Mouse (Mus musculus) forebrain, embryonic 15.5 days (tissue): ENCODE data around the gene Myadm. TPM values are rescaled to one million over a fixed set of nuclear protein-coding genes. Genes with fewer than 3 reads are reported as not detected.

Experiments used
- ATAC-seq: fragments of 200-750 bp; cut with Nextera tagmentation; replicated peaks from 2 replicates; pipeline ENCODE4 v1.8.0; 2017; ENCODE audit warnings: mild to moderate bottlenecking, moderate TSS enrichment, moderate library complexity
- H3K27ac ChIP-seq: fragments of 300-500 bp; sonication (generic); replicated peaks from 2 replicates; pipeline ENCODE4 v1.5.1; 2015; ENCODE audit warnings: mild to moderate bottlenecking, inconsistent platforms
- H3K27me3 ChIP-seq: fragments of 300-500 bp; sonication (generic); 2 replicates; pipeline ENCODE4 v1.6.1; 2015; ENCODE audit warnings: inconsistent platforms
- H3K36me3 ChIP-seq: fragments of 300-500 bp; sonication (generic); 2 replicates; pipeline ENCODE4 v1.6.1; 2015; ENCODE audit warnings: mild to moderate bottlenecking, inconsistent platforms
- H3K4me1 ChIP-seq: fragments of 300-500 bp; sonication (generic); 2 replicates; pipeline ENCODE4 v1.6.1; 2015; ENCODE audit warnings: inconsistent platforms
- H3K4me2 ChIP-seq: fragments of 300-500 bp; sonication (generic); replicated peaks from 2 replicates; pipeline ENCODE4 v1.6.1; 2015; ENCODE audit warnings: mild to moderate bottlenecking, inconsistent platforms
- H3K4me3 ChIP-seq: fragments of 300-500 bp; sonication (generic); 2 replicates; pipeline ENCODE4 v1.5.1; 2015; ENCODE audit warnings: mild to moderate bottlenecking, inconsistent platforms
- H3K9ac ChIP-seq: fragments of 300-500 bp; sonication (generic); replicated peaks from 2 replicates; pipeline ENCODE4 v1.6.1; 2015; ENCODE audit warnings: mild to moderate bottlenecking, inconsistent platforms
- H3K9me3 ChIP-seq: fragments of 300-500 bp; sonication (generic); 2 replicates; pipeline ENCODE4 v1.6.1; 2016; ENCODE audit warnings: inconsistent platforms
- WGBS: fragments of 180-500 bp; shearing (Covaris S2); methylation state at CpG from one replicate; pipeline ENCODE4 v1.1.7; 2015; ENCODE audit warnings: mixed read lengths; 5-methylcytosine and 5-hydroxymethylcytosine counted together
- polyA plus RNA-seq: library from polyadenylated mRNA; unstranded; fragments of >200 nt; fragmentation: Nextera tagmentation; extraction: Ambion mirVana; gene quantifications from 2 replicates; pipeline ENCODE4 v1.2.1, GENCODE M21; 2015

Myadm gene
- polyA plus RNA-seq, 1 experiment from 2014 or later = 19.6 TPM

DNA sequence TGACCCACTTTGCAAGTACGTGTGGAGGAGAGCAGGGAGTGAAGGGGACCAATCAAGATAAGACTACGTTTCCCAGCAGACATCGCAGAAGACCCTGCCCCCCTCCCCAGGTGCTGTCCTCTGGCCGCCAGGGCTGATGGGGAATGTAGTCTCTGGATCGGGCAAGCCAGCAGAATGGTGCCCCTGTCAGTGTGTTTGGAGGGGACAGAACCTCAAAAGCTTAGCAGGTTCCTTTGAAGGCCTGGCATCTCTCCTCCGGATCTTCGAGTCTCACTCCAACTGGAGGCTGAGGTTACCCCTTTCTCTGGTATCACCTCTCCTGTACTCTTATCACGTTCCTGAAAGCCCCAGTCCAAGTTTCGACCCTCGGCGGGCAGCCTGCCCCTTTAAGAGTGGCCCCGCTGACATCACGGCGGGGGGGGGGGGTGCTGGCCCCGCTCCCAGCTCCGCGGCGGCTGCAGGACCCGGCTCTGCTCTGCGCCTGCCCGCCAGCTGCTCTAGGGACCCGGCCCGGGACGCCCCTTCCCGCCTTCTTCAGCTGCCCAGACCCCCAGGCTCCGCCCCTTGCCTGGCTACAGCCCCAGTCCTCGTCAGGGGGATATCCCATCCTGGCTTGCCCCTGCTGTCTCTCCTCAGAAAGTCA, 42.8 kb downstream of the Myadm start:
- under 1% methylated on average over 23 of the region's 27 CpGs for WGBS
- peak; percentile 92 for ATAC-seq
- H3K9ac ChIP-seq = peak overlapping the region; percentile 78
- H3K9me3 ChIP-seq = no peaks in the 10 kb centered on the region
- peaks cover 25% of the 10 kb centered on the region for H3K4me1 ChIP-seq
- peak overlapping the region; percentile 84 for H3K4me2 ChIP-seq
- peak overlapping the region; percentile 90 for H3K27ac ChIP-seq
- no peaks in the 10 kb centered on the region for H3K36me3 ChIP-seq
- H3K4me3 ChIP-seq = peak overlapping the region; percentile 85
- H3K27me3 ChIP-seq = no peaks in the 10 kb centered on the region

DNA sequence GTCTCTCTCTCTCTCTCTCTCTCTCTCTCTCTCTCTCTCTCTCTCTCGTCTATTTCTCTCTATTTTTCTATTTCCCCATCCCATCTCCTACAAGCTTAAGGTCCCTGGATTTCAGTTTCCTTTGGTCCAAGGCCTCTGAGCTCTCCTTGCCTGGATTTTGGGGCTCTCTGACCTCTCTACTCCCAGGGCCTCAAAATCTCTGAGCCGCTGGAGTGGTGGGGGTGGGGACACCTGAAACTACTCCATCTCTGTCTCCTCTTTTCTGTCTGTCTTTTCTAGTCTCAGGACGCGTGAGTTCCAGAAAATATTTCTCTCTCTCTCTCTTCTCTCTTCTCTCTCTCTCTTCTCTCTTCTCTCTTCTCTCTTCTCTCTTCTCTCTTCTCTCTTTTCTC, 43.3 kb downstream of the Myadm start:
- WGBS = 1% methylated on average over 4 of the region's 4 CpGs
- Histone ChIP-seq H3K27me3 (no peaks in the 10 kb centered on the region), H3K4me3 (peak overlapping the region; percentile 85), H3K4me1 (peaks cover 25% of the 10 kb centered on the region), H3K36me3 (no peaks in the 10 kb centered on the region), H3K4me2 (peak overlapping the region; percentile 84), H3K9me3 (no peaks in the 10 kb centered on the region), H3K9ac (peak overlapping the region; percentile 78), H3K27ac (peak overlapping the region; percentile 90)
- peak; percentile 6 for ATAC-seq

DNA sequence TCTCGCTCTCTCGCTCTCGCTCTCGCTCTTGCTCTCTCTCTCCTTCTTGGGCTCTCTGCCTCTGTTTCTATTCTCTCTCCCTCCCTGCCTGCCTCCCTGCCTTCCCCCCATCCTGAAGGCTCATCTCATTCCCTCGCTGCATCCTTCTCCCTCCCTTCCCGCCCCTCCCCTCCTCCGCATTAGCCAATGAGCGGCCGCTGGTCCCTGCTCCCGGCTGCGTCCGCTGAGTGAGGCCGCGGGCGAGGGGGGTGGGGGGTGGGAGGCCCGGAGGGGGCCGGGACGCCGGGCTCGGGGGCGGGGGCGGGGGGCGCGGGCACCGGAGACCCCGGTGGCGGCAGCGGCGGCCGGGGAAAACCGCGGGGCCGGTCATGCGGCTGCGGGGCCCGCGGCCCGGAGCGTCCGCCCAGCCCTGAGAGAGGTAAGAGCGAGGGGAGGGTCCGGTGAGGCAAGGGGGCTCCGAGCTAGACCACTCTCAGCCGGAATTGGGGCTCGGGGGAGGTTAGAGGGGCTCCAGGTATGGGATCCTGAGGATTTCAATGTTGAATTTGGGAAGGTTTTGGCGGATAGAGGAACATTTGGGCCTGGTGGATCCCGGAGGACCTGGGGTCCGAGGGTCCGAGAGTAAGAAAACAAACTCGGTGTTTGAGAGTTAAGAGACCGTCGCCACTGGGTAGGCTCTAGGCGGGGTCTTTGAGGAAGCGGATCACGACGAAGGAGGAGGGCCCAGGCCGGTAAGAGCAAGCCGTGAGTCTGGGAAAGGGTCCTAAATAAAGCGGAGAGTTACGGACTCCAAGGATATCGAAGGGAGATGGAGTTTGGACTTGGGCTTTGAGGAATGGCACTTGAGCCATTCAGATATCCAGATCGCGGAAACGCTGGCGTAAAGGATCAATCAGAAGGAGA, 44.0 kb downstream of the Myadm start, which contains the start of gene Cacng7:
TSS of gene Cacng7 (plus strand) at position 337 of the 903 bp plus-strand sequence.
- Histone ChIP-seq H3K4me2 (peak within 1 kb of the TSS; percentile 84), H3K36me3 (no peaks in the 10 kb centered on the region), H3K4me1 (peaks cover 25% of the 10 kb centered on the region), H3K9me3 (no peaks in the 10 kb centered on the region), H3K27me3 (no peaks in the 10 kb centered on the region), H3K9ac (peak within 1 kb of the TSS; percentile 78), H3K27ac (peak within 1 kb of the TSS; percentile 90), H3K4me3 (peak within 1 kb of the TSS; percentile 85)
- WGBS = under 1% methylated on average over 42 of the region's 65 CpGs
- peak; percentile 81 for ATAC-seq

DNA sequence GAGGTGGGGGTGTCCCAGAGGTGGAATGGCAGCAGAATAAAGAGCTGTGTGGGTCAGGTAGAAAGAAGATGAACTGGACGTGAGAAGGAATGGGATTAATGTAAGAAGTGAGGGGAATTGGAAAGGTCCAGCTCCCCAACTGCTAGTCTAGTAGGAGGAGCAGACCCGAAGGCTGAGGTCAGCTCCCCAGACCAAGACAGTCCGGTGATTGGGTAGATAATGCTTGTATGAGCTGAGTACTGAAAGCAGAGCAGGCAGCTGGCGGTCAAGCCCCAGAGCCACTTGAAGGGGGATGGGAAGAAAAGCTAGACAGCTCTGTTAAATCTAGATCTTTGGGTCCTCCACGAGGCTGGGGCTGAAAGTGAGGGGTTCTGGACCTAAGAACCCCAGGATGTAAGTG, 44.7 kb downstream of the Myadm start:
- peak overlapping the region; percentile 84 for H3K4me2 ChIP-seq
- peaks cover 25% of the 10 kb centered on the region for H3K4me1 ChIP-seq
- WGBS = under 1% methylated on average over 5 of the region's 5 CpGs
- ATAC-seq = no peak
- H3K4me3 ChIP-seq = peak overlapping the region; percentile 85
- no peaks in the 10 kb centered on the region for H3K27me3 ChIP-seq
- H3K9me3 ChIP-seq = no peaks in the 10 kb centered on the region
- H3K27ac ChIP-seq = no peak overlapping the region
- no peaks in the 10 kb centered on the region for H3K36me3 ChIP-seq
- peak overlapping the region; percentile 78 for H3K9ac ChIP-seq

DNA sequence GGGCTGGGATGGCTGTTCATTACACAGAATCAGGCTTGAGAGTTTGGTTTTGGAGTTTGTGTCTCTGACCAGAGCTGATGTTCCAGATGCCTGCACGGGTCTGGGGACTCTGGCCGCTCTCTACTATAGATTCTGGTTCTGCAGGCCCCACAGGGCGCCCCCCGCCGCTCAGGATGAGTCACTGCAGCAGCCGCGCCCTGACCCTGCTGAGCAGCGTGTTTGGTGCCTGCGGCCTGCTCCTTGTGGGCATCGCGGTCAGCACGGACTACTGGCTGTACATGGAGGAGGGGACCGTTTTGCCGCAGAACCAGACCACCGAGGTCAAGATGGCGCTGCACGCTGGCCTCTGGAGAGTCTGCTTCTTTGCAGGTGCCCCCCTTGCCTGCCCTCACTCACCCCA, 47.5 kb downstream of the Myadm start:
- Histone ChIP-seq H3K27ac (no peak overlapping the region), H3K27me3 (no peaks in the 10 kb centered on the region), H3K9me3 (no peaks in the 10 kb centered on the region), H3K4me1 (peaks cover 16% of the 10 kb centered on the region), H3K9ac (no peak overlapping the region), H3K36me3 (peaks cover 18% of the 10 kb centered on the region), H3K4me2 (no peak overlapping the region), H3K4me3 (no peak overlapping the region)
- ATAC-seq = no peak
- WGBS = 67% methylated on average over 17 of the region's 17 CpGs

DNA sequence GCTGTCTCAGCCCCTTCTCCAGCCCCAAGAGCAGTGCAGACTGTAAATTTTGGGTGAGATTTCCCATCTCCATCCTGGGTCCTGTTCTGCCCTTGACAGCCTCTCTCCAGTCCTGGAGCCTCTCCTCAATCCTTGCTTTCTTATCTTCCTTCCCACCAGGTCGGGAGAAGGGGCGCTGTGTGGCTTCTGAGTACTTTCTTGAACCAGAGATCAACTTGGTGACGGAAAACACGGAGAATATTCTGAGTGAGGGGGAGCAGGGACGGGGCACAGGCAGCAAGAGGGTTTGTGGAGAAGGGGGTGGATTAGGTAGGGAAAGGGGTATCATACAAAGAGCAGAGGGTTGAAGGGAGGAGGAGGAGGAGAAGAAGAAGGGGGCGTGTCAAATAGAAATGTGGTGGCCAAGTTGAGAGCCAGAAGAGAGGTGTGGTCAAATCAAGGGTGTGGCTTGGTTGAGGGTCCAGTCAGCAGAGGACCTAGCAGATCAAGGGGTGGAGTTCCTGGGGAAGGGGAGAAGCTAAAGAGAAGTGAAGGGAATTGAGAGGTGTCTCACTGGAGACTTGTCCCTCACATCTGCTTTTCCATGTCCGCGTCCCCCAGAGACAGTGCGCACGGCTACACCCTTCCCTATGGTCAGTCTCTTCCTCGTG, 49.5 kb downstream of the Myadm start:
- Histone ChIP-seq H3K36me3 (peaks cover 32% of the 10 kb centered on the region), H3K27ac (no peak overlapping the region), H3K27me3 (no peaks in the 10 kb centered on the region), H3K9me3 (no peaks in the 10 kb centered on the region), H3K4me3 (no peak overlapping the region), H3K4me1 (peaks cover 12% of the 10 kb centered on the region), H3K4me2 (no peak overlapping the region), H3K9ac (no peak overlapping the region)
- 92% methylated on average over 11 of the region's 11 CpGs for WGBS
- no peak for ATAC-seq

DNA sequence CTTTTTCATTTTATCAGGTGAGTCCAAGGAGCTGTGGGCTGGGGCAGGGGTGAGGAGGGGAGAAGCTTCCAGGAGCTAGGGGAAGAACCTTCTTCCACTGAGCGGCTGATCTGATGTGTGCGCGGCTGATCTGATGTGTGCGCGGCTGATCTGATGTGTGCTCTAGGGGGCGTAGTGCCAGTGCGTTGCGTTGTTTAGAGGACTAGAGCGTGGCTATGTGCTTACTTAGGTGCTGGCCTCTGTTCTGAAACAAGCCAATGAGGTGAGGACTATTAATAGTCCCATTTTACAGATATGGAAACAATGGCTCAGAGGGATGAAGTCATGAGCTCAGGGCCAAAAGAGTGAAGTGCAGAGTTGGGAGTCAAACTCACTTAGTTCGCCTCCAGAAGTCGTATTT, 50.1 kb downstream of the Myadm start:
- Histone ChIP-seq H3K36me3 (peaks cover 36% of the 10 kb centered on the region), H3K4me3 (no peak overlapping the region), H3K4me2 (no peak overlapping the region), H3K9ac (no peak overlapping the region), H3K9me3 (no peaks in the 10 kb centered on the region), H3K4me1 (peaks cover 6% of the 10 kb centered on the region), H3K27ac (no peak overlapping the region), H3K27me3 (no peaks in the 10 kb centered on the region)
- ATAC-seq = no peak
- WGBS = 94% methylated on average over 11 of the region's 11 CpGs

DNA sequence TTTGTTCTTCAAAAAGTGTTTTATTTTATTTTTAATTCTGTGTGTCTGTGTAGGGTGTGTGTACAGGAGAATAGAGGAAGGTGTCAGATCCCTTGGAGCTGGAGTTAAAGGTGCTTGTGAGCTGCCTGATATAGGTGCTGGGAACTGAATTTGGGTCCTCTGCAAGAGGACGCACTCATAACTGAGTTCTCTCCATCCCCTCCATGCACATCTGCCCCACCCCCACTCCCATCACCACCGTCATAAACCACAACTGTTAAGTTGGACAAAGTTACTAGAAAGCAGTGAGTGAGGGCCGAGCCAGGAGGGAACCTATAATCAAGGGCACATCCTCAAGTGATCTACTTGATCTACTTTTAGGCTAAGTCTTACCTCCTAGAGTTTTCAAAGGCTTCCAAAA, 55.0 kb downstream of the Myadm start:
- 97% methylated on average over 3 of the region's 3 CpGs for WGBS
- no peaks in the 10 kb centered on the region for H3K27me3 ChIP-seq
- H3K27ac ChIP-seq = no peak overlapping the region
- ATAC-seq = no peak
- H3K36me3 ChIP-seq = peaks cover 63% of the 10 kb centered on the region
- no peak overlapping the region for H3K9ac ChIP-seq
- H3K4me1 ChIP-seq = no peaks in the 10 kb centered on the region
- H3K9me3 ChIP-seq = no peaks in the 10 kb centered on the region
- H3K4me3 ChIP-seq = no peak overlapping the region
- no peak overlapping the region for H3K4me2 ChIP-seq

DNA sequence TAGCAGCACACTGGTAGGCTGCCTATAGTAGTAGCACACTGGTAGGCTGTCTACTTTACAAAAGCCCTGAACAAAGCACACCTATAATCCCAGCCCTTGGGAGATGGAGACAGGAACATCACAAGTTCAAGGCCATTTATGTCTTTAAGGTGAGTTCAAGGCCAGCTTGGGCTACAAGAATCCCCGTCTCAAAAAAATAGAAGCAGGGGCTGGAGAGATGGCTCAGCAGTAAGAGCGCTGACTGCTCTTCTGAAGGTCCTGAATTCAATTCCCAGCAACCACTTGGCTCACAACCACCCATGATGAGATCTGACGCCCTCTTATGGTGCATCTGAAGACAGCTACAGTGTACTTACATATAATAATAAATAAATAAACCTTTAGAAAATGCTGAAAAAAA, 56.4 kb downstream of the Myadm start:
- 96% methylated on average over 3 of the region's 3 CpGs for WGBS
- Histone ChIP-seq H3K4me1 (no peaks in the 10 kb centered on the region), H3K27me3 (no peaks in the 10 kb centered on the region), H3K9me3 (no peaks in the 10 kb centered on the region), H3K4me3 (no peak overlapping the region), H3K27ac (no peak overlapping the region), H3K9ac (no peak overlapping the region), H3K36me3 (peaks cover 72% of the 10 kb centered on the region), H3K4me2 (no peak overlapping the region)
- no peak for ATAC-seq

DNA sequence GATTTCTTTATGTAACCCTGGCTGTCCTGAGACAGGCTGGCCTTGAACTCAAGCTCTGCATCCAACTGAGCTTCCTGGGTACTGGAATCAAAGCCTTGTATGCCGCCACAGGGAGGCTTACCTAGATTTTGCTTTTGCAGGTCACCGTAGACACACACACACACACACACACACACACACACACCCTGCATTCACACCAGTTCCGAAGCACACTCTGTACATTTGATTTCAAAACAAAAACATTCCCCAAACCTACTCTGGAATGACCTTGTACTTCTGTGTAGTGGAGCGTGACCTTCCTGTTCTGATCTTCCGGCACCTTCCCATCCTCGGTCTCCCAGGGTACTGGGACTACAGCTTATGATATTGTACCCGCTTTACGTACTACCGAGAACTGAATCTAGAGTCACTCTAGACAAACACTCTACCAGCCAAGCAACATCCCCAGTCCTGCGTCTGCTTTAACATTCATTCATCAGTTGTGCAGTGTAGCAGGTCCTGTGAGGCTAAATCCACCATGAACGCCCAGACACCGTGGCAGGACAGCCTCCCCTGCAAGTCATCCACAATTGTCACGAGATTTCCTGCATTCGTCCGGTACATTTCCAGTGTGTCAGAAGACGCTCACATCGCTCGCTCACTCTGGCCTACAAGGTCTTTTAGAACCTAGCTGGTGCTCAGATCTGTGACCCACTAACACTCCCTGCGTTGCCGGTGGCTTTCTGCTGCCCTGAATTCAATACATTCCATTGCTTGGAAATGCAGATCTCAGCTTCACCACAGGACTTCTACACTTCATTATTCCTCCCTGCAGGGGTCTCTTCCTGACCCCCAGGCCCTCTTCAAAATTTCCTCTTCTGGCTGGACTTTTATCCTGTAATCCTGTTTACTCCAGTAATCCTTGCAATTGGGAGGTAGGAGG, 58.7 kb downstream of the Myadm start:
- Histone ChIP-seq H3K9ac (0 out of 2 replicates have a peak overlapping the region, but pooled peaks have one; percentile 19), H3K27me3 (no peaks in the 10 kb centered on the region), H3K27ac (no peak overlapping the region), H3K9me3 (no peaks in the 10 kb centered on the region), H3K4me3 (no peak overlapping the region), H3K36me3 (peaks cover 62% of the 10 kb centered on the region), H3K4me1 (no peaks in the 10 kb centered on the region), H3K4me2 (no peak overlapping the region)
- no peak for ATAC-seq
- WGBS = 36% methylated on average over 20 of the region's 20 CpGs

DNA sequence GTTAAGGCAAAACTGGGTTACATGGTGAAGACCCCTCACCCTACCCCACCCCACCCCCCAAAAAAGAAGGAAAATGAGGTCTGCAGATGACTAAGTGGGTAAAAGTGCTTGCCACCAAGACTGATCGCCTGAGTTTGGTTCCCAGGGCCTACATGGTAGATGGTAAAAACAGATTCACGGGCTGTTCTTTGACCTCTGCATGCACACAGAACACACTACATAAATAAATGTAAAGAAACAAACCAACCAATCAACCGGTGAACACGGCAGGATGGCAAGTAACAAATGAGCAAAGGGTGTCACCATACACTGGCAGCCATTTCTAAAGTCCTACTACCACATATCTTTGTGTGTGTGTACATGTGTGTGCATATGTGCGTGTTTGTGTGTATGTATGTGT, 59.4 kb downstream of the Myadm start:
- Histone ChIP-seq H3K36me3 (peaks cover 59% of the 10 kb centered on the region), H3K4me3 (no peak overlapping the region), H3K4me2 (no peak overlapping the region), H3K9ac (no peak overlapping the region), H3K9me3 (no peaks in the 10 kb centered on the region), H3K27ac (no peak overlapping the region), H3K4me1 (no peaks in the 10 kb centered on the region), H3K27me3 (no peaks in the 10 kb centered on the region)
- no peak for ATAC-seq
- WGBS = 59% methylated on average over 5 of the region's 5 CpGs
